Mouse (Mus musculus) hindbrain, embryonic 11.5 days (tissue): ENCODE measurements around the gene Olfr934. TPM values are rescaled to one million over a fixed set of nuclear protein-coding genes. Genes with fewer than 3 reads are reported as not detected.

ENCODE experiments used
- ATAC-seq: fragments of 200-750 bp; cut with Nextera tagmentation; 2 replicates; pipeline ENCODE4 v1.8.0; 2017; ENCODE audit warnings: mild to moderate bottlenecking, moderate TSS enrichment, moderate library complexity; ENCODE audit not compliant: low FRiP score
- DNase-seq: peaks from one replicate; pipeline ENCODE4 v3.0.0-alpha.2; 2015; ENCODE audit warnings: low spot score
- H3K27ac ChIP-seq: fragments of 300-500 bp; sonication (generic); 2 replicates; pipeline ENCODE4 v1.5.1; 2014; ENCODE audit warnings: mild to moderate bottlenecking, low read depth, low read length
- H3K27me3 ChIP-seq: fragments of 300-500 bp; sonication (generic); 2 replicates; pipeline ENCODE4 v1.6.1; 2014; ENCODE audit warnings: mild to moderate bottlenecking, low read length, moderate library complexity, mixed read lengths; ENCODE audit not compliant: control insufficient read depth, insufficient read depth
- H3K36me3 ChIP-seq: fragments of 300-500 bp; sonication (generic); 2 replicates; pipeline ENCODE4 v1.6.1; 2014; ENCODE audit warnings: mild to moderate bottlenecking, low read length, moderate library complexity, mixed read lengths; ENCODE audit not compliant: control insufficient read depth, insufficient read depth
- H3K4me1 ChIP-seq: fragments of 300-500 bp; sonication (generic); replicated peaks from 2 replicates; pipeline ENCODE4 v1.6.1; 2014; ENCODE audit warnings: low read length, mixed read lengths; ENCODE audit not compliant: control insufficient read depth, insufficient read depth
- H3K4me2 ChIP-seq: fragments of 300-500 bp; sonication (generic); replicated peaks from 2 replicates; pipeline ENCODE4 v1.6.1; 2014; ENCODE audit warnings: mild to moderate bottlenecking, low read depth, low read length
- H3K4me3 ChIP-seq: fragments of 300-500 bp; sonication (generic); 2 replicates; pipeline ENCODE4 v1.5.1; 2014; ENCODE audit warnings: low read depth, low read length
- H3K9ac ChIP-seq: fragments of 300-500 bp; sonication (generic); 2 replicates; pipeline ENCODE4 v1.6.1; 2014; ENCODE audit warnings: low read depth, low read length
- H3K9me3 ChIP-seq: fragments of 300-500 bp; sonication (generic); 2 replicates; pipeline ENCODE4 v1.6.1; 2016; ENCODE audit warnings: low read length; ENCODE audit not compliant: control insufficient read depth
- WGBS: fragments of 180-500 bp; shearing (Covaris S2); extraction: QIAGEN DNeasy Blood & Tissue Kit; methylation state at CpG from one replicate; pipeline ENCODE4 v1.1.7; 2014; 5-methylcytosine and 5-hydroxymethylcytosine counted together
- polyA plus RNA-seq: library from polyadenylated mRNA; unstranded; fragments of >200 nt; fragmentation: Nextera tagmentation; extraction: Ambion mirVana; gene quantifications from 2 replicates; pipeline ENCODE4 v1.2.1, GENCODE M21; 2014

Gene Olfr934
- polyA plus RNA-seq: not detected in 2 replicates

DNA sequence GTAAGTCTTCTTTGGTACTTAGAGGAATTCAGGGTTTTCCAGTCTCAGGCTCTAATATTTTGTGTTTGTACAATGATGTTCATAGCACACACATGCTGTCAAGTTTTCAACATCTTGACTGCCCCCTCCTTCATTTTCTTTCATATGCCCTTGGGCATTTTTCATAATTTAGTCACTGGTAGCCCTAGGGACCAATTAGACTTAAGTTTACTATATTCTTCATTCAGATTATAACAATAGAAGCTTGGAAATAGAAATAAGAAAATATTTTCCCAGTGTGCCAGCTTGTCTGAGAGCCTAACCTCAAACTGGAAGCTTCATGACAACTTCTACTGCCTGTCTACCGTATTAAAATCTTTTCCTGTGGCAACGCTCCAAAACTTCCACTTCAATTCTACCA is at the start of gene Olfr934:
TSS of gene Olfr934 (minus strand) at position 101 of the 400 bp plus-strand sequence.
- Histone ChIP-seq H3K9me3 (no peaks in the 10 kb centered on the region), H3K4me3 (no peak within 1 kb of the TSS), H3K27ac (no peak within 1 kb of the TSS), H3K4me1 (no peaks in the 10 kb centered on the region), H3K9ac (no peak within 1 kb of the TSS), H3K4me2 (no peak within 1 kb of the TSS), H3K27me3 (no peaks in the 10 kb centered on the region), H3K36me3 (no peaks in the 10 kb centered on the region)
- DNase-seq (no peak), ATAC-seq (no peak)
- 91% methylated on average over 2 of the region's 2 CpGs for WGBS

DNA sequence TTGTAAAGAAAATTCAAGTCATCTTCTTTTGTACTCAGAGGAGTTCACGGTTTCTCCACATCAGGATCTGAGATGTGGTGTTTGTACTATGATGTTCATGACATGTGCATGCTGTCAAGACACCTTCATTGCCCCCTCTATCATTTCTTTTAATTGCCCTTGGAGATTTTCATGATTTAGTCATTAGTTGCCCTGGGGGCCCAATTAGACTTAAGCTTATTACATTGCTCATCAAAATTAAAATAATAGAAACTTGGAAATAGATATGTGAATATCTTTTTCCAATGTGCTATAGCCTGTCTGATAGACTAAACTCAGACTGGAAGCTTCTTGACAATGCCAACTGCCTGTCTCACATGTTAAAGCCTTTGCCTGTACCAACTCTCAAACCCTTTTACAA is 35.2 kb upstream of the Olfr934 start, which contains the start of gene Olfr146:
TSS of gene Olfr146 (minus strand) at position 101 of the 400 bp plus-strand sequence.
- WGBS: 93% methylated on average over 1 of the region's 1 CpGs

GRCm38 (mm10) chr9:38999583-38999982 is 11.5 kb upstream of the Olfr934 start, which contains the start of gene Olfr935:
Olfr935 (minus strand) TSS chr9:38999683.
- no peak within 1 kb of the TSS for H3K4me2 ChIP-seq
- 78% methylated on average over 2 of the region's 2 CpGs for WGBS
- no peak within 1 kb of the TSS for H3K27ac ChIP-seq
- no peaks in the 10 kb centered on the region for H3K36me3 ChIP-seq
- no peaks in the 10 kb centered on the region for H3K9me3 ChIP-seq
- H3K4me3 ChIP-seq: no peak within 1 kb of the TSS
- H3K27me3 ChIP-seq: no peaks in the 10 kb centered on the region
- H3K4me1 ChIP-seq: no peaks in the 10 kb centered on the region
- DNase-seq: no peak
- no peak within 1 kb of the TSS for H3K9ac ChIP-seq
- ATAC-seq: no peak

More for the DNA sequence above, 35.2 kb upstream of the Olfr934 start, which contains the start of gene Olfr146:
- H3K36me3 ChIP-seq: no peaks in the 10 kb centered on the region
- no peak for ATAC-seq
- no peaks in the 10 kb centered on the region for H3K4me1 ChIP-seq
- H3K4me3 ChIP-seq: no peak within 1 kb of the TSS
- no peaks in the 10 kb centered on the region for H3K27me3 ChIP-seq
- no peaks in the 10 kb centered on the region for H3K9me3 ChIP-seq
- no peak within 1 kb of the TSS for H3K4me2 ChIP-seq
- no peak within 1 kb of the TSS for H3K27ac ChIP-seq
- no peak for DNase-seq
- H3K9ac ChIP-seq: no peak within 1 kb of the TSS

DNA sequence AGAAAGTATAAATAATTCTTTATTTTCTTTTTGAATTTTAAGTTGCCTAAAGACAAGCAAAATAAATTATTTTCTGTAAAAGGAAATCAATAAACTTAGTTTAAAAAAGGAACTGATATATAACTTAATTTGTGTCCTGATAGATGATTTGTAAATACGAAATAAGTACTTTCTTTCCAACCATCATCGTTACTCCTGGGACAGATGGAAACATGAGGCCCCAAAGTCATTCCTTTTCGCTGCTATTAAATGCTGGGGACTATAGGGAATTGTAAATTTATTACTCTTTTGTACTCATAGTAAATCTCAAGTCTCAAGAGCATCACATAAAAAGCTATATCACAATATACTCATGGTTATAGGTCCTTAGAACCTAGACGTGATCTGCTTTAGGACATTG is 16.1 kb downstream of the Olfr934 start, which contains the start of gene Olfr933:
TSS of gene Olfr933 (plus strand) at position 301 of the 400 bp plus-strand sequence.
- no peaks in the 10 kb centered on the region for H3K36me3 ChIP-seq
- H3K27ac ChIP-seq: no peak within 1 kb of the TSS
- H3K4me2 ChIP-seq: no peak within 1 kb of the TSS
- no peaks in the 10 kb centered on the region for H3K4me1 ChIP-seq
- no peaks in the 10 kb centered on the region for H3K9me3 ChIP-seq
- no peak for DNase-seq
- 86% methylated on average over 4 of the region's 4 CpGs for WGBS
- no peak within 1 kb of the TSS for H3K4me3 ChIP-seq
- ATAC-seq: no peak
- no peaks in the 10 kb centered on the region for H3K27me3 ChIP-seq
- H3K9ac ChIP-seq: no peak within 1 kb of the TSS

DNA sequence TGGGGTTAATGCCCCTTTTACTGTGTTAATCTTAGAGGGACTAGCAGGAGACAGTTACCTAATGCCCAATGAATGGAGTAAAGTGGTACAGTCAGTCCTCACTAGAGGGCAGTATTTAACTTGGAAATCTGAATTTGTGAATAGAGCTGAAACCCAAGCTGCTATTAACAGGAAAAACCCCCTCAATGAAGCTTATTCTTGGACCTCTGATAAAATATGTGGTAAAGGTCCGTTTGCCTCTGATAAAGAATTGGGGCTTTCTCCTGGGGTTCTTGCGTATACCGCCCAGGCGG is 34.0 kb downstream of the Olfr934 start:
- WGBS: 82% methylated on average over 4 of the region's 4 CpGs
- H3K27me3 ChIP-seq: no peaks in the 10 kb centered on the region
- H3K27ac ChIP-seq: no peak overlapping the region
- no peak overlapping the region for H3K4me2 ChIP-seq
- no peaks in the 10 kb centered on the region for H3K4me1 ChIP-seq
- no peaks in the 10 kb centered on the region for H3K9me3 ChIP-seq
- H3K36me3 ChIP-seq: no peaks in the 10 kb centered on the region
- no peak overlapping the region for H3K4me3 ChIP-seq
- DNase-seq: no peak
- ATAC-seq: no peak
- no peak overlapping the region for H3K9ac ChIP-seq

GRCm38 (mm10) chr9:38953401-38954123 is 34.6 kb downstream of the Olfr934 start:
- ATAC-seq (no peak), DNase-seq (no peak)
- H3K4me3 ChIP-seq: no peak overlapping the region
- H3K9me3 ChIP-seq: no peaks in the 10 kb centered on the region
- no peaks in the 10 kb centered on the region for H3K36me3 ChIP-seq
- no peak overlapping the region for H3K9ac ChIP-seq
- H3K4me1 ChIP-seq: no peaks in the 10 kb centered on the region
- H3K27ac ChIP-seq: no peak overlapping the region
- no peaks in the 10 kb centered on the region for H3K27me3 ChIP-seq
- no peak overlapping the region for H3K4me2 ChIP-seq
- 86% methylated on average over 7 of the region's 7 CpGs for WGBS

Other genes starting within 250 kb of the Olfr934 start
- gene Olfr920, start 236.0 kb downstream of the Olfr934 start, polyA plus RNA-seq: 0.05 TPM in 1 of 2 replicates, not detected in the other
- gene Olfr921, start 215.2 kb downstream of the Olfr934 start, polyA plus RNA-seq: not detected in 2 replicates
- not detected in 2 replicates for gene Olfr922, start 173.7 kb downstream of the Olfr934 start, polyA plus RNA-seq
- not detected in 2 replicates for gene Olfr923, start 161.8 kb downstream of the Olfr934 start, polyA plus RNA-seq
- not detected in 2 replicates for gene Olfr924, start 143.9 kb downstream of the Olfr934 start, polyA plus RNA-seq
- gene Olfr26, start 133.3 kb downstream of the Olfr934 start, polyA plus RNA-seq: not detected in 2 replicates
- not detected in 2 replicates for gene Olfr926, start 111.2 kb downstream of the Olfr934 start, polyA plus RNA-seq
- not detected in 2 replicates for gene Olfr930, start 58.5 kb downstream of the Olfr934 start, polyA plus RNA-seq
- not detected in 2 replicates for gene Olfr933, start 16.0 kb downstream of the Olfr934 start, polyA plus RNA-seq
- not detected in 2 replicates for gene Olfr935, start 11.4 kb upstream of the Olfr934 start, polyA plus RNA-seq
- gene Olfr146, start 35.1 kb upstream of the Olfr934 start, polyA plus RNA-seq: not detected in 2 replicates
- not detected in 2 replicates for gene Olfr937, start 76.6 kb upstream of the Olfr934 start, polyA plus RNA-seq
- not detected in 2 replicates for gene Olfr938, start 90.6 kb upstream of the Olfr934 start, polyA plus RNA-seq
- gene Olfr27, start 139.8 kb upstream of the Olfr934 start, polyA plus RNA-seq: not detected in 2 replicates
- not detected in 2 replicates for gene Olfr943, start 178.0 kb upstream of the Olfr934 start, polyA plus RNA-seq
- gene Olfr944, start 213.6 kb upstream of the Olfr934 start, polyA plus RNA-seq: not detected in 2 replicates